Mouse (Mus musculus) kidney, adult 11 months (tissue): ENCODE measurements around the gene Gm42715.
"Not testable (repeated sequence)": the region's sequence is repeated elsewhere in the genome, so short reads cannot be mapped to it uniquely, and the experiment has no call there.

ENCODE experiments used
- DNase-seq: peaks from one replicate; pipeline ENCODE4 v3.0.0; 2022

The Gm42715 gene

DNA sequence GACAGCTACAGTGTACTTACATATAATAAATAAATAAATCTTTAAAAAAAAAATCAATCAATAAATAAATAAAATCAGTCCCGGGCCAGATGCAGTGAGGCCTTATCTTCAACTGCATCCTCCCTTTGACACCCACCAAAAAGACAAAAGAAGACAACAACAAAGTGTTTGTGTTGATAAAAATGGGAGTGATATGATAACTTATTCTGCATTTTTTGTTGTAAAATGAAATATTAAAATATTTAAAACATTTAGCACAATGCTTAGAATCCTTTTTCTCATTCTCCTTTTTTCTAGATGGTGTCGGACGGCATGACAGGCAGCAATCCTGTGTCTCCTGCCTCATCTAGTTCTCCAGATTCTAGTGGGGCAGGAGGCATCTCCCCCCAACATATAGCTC is at the start of gene Gm42715:
Gene Gm42715 (plus strand): TSS at position 301 of the 400 bp plus-strand sequence.
- no peak for DNase-seq

DNA sequence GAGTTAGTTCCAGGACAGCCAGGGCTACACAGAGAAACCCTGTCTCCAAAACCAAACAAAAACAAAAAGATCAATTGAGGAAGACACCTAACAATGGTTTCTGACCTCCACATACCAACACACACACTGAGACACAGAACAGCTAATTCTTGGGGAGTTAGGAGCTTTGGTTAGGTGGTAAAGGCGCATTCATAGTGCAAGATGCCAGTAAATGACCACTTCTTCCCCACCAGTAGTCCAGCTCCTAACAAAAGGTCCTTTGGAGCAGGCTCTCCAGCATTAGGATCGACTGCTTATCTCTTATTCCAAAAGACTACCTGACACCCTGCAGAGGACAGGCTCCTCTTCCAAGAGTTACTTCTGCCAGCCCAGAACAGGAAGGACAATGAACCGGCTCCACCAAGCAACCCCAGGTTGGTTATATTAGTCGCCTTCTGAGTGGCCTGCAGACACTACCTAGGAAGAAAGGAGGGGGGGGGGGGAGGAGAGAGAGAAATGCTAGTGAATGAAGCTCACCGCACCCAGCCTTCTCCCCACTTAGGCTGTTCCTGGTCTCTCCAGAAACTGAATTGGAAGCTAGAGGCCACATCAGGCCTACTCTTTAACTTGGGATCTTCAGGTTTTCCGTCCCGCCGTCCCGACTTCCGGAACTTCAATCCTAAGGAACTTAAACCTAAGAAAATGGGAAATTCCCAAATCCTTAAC is 49.2 kb upstream of the Gm42715 start:
- no peak for DNase-seq

DNA sequence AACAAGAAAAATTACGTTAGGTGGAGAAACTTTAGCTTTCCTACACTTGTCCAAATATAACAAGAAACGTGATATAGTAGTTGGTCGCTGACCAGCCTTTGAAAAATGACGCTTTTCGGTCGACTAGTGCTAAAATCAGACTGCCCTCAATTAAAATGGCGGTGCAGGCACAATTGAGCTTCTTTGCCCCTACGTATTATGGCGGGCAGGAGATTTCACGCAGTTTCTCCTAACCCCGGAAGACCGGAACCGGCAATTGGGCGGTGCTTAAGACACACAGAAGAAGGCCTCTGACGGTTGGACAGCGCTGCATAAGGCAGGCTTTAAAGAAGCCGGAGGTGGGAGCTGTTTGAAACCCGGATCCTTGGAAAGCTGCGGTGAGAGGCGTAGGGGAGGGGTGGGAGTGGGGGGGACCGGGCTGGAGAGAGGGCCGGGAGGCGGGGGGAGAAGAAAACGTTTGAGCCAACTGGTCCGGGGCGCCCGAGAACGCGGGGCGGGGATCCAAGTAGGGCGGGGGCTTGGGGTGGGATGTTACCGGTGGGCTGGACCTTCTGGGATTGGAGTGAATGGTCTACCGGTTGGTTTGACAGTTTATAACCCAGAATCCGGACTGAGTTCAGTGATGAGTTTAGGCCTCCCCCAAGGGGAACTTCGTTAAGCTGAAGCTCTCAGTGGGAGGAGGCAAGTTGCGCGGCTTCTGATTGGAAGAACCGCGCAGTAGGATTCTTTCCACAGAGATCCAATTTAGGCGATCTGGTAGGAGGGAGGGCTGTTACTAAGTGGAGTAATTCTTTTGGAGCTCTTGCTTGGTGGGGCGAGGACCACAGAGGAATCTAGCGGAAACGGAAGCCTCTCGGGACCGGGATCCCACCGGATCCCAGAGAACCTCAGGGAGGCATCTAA is 48.4 kb upstream of the Gm42715 start:
- peak; percentile 97 for DNase-seq

DNA sequence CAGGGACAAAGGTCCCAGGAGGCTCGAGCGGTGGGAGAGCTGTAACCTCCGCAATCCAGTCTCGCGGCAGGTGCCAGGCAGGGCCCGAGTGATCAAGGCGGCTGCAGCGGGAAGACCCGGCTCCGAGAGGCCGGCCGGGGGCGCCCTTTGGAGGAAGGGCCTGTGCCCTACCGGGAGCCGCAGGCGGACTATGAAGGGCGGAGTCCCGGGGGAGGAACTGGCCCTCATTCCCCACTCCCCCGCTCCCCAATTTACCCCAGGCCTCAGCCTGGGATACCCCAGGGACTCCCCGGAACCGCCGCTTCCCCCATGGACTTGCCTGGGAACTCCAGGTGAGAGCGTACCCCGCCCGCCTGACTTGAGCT is 47.8 kb upstream of the Gm42715 start:
- no peak for DNase-seq

DNA sequence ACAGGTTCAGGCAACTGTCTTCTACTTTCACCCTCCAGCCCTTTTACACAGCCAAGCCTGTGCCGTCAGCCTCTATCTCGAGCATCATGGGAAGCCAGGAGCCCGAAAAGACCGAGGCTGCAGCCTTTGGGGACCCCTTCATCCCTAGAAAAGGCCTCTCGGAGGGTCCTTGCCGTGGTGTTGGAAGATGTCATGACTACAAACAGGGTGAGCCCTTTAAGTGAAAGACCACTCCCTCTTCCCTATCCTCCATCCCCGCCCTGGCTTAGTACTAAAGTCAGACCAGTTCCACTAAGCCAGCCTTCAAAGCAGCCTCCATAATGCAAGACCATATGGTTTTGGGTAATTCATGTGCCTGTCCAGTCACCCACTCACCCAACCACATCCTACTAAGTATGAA is 47.3 kb upstream of the Gm42715 start:
- DNase-seq = no peak

DNA sequence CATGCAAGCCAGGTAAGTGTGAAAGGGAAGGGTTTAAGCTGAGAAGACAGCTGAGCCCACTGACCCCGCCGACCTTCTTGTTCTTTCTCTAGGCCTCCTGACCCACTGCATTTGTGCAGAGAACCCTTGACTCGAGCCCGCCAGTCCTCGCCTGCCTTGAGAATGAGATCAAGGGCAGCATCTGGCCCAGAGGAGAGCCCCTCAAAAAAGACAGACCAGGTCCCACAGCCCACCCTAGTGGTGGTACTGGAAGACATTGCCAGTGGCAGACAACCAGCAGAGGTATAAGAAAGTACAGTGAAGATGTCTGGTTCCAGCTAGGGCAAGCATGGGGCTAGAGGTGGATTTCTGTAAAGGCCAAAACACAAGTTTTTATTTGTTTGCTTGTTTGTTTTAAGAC is 45.7 kb upstream of the Gm42715 start:
- no peak for DNase-seq

DNA sequence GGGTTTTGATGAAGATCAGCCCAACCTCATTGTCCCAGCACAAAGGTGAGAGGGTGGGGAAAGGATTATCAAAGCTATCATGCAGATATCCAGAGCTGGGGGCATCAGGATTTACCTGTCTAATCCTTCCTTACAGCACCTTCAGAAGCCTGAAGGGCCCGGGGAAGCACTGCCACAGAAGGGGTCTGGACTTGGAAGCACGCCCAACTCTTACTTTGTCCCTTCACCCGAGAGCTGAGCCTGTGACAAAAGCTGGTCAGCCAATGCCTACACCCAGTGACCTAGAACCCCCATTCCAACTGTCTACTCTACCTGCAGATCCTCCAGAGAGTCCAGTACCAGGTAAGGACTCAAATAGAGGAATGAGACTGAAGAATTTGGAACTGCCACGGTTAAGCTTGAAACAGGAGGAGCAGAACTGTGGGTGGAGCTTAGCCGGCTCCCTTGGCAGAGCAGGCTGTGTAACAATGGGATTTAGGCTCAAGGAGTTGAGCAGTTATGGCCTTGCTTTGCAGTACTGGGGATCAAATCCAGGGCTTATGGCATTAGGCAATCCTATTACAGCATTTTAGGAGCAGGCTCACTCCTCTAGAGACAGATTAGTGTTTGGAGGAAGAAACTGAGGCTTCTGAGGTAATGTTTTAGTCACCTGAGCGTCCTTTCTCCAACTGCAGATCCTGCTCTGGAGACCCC is 44.9 kb upstream of the Gm42715 start:
- DNase-seq = no peak

DNA sequence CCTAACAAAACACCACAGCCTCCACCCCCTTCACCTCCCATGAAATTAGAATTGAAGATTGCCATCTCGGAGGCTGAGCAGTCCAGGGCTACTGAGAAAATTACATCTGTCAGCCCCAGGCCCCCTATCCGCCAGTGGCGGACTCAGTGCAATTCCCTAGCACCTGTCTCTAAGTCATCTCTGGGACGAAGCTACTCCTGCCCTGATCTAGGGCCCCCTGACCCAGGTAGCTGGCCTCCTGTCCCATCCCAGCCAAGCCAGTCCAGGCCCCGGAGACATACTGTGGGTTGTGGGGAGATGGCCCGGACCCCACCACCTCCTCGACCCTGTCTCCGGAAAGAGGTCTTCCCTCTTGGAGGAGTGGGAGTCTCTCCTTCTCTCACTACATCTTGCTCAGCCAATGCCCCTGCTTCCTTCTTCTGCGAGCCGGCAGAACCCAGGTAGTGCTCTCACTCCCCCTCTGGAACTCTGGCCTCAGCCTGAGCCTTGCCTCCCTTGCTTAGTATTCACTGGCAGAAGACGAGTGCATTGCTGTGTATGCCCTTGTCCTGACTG is 44.1 kb upstream of the Gm42715 start:
- DNase-seq = no peak

DNA sequence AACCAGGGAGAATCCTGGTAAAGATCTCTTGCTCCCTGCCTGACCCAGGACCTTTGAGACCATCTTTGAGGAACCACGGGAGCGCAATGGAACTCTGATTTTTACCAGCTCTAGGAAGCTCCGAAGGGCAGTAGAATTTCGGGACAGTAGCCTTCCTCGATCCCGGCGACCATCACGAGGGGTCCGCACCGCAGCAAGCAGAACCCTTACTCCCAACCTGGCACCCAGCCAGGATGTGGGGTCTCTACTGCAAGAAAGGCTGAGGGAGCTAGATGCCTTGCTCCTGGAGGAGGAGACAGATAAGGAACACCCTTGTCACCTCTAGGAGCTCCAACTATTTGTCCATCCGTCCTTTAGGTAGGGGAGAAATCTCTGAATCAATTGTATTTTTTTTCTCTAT is 43.0 kb upstream of the Gm42715 start:
- DNase-seq = peak; percentile 37

DNA sequence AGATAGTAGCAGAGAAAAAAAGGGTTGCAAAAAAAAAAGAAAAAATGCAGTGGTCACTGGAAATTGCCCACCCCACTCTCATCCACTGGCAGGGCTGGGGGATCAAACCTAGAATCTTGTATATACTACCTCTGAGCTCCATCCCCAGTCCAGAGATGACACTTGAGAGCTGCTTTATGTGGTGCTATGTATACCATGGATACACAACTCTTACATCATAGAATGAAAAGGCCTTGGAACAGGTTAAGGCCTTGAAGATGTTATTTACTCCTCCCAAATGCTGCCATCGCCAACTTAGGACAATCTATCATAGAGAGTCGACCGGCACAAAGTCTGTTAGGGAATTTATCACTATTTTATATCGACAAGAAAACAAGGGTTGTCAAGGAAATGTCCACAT is 42.5 kb upstream of the Gm42715 start:
- DNase-seq = no peak

DNA sequence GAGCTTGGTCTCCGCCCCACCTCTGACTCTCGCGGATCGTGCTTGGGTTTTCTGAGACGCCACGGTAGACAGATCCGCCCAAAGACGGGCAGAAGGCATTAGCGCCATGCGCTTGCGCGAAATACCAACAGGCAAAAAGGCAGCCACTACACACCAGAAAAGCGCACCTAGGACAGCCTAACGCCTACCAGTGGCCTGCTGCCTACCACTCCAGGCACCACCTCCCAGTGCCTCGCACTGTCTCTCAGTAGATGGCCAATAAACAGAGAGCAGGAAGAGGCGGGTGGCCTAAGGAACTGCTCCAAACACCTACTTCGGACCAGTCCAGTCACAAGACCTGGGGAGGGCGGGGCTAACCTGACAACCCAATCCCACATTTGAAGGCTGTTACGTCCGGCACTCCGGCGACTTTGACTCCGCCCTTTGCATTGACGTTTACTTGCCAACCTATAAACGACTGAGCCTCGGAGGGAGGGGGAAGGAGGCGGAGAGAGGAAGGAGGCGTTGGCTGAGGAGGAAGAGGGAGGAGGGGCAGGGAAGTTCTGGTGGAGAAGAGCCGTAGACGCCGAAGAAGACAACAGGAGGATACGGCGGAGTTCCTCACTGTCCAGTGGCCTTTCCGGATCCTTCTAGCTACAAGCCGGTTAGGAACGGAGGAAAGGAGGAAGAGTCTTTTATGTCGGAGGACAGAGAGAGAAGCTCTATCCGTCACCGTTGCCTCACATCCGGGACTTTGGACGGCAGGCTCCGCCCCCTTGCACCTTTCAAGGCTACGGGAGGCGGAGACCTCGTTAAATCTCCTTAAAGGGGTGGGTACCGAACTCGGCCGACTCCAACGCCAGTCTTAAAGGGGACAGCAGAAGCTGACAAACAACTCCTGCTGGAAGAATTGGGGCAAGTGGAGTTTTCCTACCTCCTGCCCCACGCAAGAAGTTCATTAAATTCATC is 41.4 kb upstream of the Gm42715 start:
- DNase-seq = peak; percentile 100

DNA sequence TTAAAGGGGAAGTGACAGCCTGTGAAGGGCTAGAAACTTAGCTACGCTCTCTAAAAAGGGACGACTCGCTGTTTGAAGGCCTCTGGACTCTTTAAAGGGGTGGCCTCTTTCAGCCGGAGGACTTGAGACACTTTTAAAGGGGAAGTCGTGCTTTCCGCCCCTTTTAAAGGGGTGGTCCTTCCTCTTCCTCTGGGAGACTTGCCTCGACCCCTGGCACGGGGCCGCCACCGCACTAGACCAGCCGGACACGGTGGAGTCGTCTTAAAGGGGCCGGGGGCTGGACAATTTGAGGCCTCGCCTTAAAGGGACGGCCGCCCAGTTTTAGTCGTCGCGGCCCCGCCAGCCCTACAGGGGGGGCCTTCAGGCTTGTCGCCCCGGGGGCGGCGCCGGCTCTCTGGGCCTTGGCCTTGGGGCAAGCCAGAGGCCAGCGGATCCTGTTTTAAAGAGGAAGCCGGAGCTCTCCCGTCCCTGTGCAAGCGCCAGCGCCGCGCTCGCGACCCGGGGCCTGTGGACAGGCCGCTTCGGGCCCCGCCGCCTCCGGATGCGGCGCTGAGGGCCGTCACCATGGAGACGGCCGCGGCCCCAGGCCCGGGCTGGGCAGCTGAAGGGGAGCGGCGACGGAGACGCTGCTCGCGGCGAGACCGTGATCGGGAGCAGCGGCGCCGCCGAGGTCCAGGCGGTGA is 40.6 kb upstream of the Gm42715 start, which contains the start of gene Fbrs:
Gene Fbrs (plus strand): TSS at position 565 of the 683 bp plus-strand sequence.
- DNase-seq = peak; percentile 98

DNA sequence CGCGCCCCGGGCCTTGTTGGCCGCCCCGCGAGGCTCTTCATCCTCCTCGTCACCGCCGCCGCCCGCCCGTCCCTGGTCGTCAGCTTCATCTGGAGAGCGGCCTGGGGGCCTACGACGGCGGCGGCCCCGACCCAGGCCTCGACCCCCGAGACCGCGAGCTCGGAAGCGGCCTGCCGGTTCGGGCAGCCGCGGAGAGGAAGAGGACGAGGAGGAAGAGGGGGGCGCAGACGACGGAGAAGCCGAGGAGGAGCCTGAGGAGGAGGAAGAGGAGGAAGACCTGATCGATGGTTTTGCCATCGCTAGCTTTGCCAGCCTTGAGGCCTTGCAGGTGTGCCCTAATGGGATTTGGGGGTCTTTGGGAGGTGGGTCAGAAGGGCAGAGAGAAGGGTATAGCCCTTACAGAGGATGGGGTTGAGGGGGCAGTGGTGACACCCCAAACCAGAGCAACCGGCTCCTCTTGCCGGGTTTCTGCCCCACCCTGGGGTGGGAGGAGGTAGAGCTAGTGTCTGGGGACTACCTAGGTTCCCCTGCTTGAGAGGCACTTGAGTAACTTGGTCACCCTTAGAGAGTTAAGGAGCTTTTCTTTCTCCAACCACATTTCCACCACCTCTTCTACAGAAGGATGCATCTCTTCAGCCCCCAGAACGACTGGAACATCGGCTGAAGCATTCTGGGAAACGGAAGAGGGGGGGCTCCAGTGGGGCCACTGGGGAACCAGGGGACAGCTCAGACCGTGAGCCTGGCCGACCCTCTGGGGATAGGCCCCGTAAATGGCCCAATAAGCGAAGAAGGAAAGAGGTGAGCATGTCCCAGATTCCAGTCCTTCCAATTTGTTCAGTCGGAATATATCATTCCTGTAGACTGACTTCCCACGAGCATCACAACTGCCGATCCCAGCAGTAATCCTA is 39.8 kb upstream of the Gm42715 start:
- DNase-seq = no peak

DNA sequence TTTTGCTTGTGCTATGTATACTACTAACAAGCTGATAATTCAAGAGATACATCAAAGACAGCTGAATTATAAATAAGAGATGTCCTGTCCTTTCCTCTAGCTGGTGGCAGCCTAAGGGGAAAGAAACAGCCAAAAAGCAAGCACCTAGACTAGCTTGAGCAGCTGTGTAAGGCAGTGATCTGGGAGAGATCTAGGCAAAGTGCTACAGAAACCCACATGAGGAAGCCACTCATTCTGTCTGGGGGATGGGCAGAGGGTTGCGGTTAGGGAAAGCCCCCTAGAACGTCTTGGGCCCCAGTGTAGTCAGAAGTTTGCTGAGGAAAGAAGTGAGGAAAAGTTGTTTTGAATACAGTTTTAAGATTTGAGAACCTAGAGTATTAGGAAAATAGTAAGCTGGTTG is 39.1 kb upstream of the Gm42715 start:
- DNase-seq = no peak

DNA sequence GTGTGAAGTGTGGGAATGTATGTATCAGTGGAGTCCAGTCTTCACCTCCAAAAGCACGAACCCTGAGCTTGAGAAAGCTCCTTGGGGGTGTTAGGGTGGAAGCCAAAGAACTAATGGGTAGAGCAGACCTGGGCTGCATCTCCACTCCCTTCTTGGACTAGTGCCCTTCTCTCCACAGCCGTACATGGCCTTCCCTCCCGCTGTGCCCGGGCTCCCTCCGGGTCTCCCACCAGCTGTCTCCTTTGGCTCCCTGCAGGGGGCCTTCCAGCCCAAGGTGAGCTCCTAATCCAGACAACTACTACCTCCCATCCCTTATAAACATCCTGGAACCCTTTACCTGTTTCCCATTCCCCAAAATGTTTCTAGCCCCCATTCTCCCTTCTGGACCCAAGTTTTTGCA is 34.0 kb upstream of the Gm42715 start:
- no peak for DNase-seq

DNA sequence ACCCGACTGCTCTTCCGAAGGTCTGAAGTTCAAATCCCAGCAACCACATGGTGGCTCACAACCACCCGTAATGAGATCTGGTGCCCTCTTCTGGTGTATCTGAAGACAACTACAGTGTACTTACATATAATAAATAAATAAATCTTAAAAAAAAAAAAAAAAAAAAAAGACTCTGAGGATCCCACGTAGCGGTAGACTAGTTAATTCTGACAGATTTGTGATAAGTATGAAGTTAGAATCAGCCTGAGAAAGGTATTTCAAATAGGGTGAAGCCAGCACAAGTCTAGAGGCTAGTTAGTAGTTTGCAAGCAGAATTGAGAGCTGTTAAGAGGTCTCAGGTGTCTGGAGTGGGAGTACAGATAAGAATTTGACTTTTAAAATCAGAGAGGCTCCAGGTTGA is 31.0 kb upstream of the Gm42715 start:
- not testable (repeated sequence) for DNase-seq

DNA sequence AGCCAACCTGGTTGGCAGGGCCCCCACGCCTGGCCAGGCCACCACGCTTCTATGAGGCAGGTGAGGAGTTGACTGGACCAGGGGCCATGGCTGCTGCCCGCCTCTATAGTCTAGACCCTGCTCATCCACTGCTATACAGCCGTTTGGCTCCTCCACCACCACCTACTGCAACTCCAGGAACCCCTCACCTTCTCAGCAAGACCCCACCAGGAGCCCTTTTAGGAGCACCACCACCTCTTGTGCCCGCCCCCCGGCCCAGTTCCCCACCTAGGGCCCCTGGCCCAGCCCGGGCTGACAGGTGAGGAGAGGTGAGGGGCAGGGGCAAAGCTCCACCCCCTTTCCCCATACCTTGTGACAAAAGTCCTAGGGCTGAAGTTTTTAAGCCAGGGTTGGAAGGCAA is 29.4 kb upstream of the Gm42715 start:
- DNase-seq = no peak

DNA sequence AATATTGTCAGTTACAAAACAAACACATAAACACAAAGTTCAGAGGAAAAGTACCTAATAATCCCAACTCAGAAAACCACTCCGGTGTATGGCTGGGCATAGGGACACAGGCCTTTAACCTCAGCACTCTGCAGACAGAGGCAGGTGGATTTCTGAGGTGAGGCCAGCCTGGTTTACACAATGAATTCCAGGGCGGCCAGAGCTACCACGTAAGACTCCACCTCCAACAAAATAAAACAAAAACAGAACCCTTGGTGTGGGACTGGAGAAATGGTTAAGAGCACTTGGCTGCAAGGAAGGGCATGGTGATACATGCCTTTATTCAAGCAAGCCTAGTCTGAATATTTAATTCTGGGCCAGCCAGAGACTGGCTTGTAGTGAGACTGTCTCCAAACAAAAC is 27.5 kb upstream of the Gm42715 start:
- no peak for DNase-seq

DNA sequence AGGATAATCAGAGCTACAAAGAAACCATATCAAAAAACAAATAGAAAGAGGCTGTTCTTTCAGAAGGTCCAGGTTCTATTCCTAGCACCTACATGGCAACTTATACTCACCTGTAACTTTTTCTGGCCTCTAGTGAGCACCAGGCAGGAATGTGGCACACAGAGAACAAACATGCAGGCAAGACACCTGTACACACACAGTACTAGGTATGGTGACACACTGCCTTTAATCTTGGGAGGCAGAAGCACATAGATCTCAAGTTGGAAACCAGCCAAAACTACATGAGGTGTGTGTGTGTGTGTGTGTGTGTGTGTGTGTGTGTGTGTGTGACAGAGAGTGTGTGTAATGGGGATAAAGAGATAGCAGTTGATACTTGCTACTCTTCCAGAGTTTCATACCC is 24.7 kb upstream of the Gm42715 start:
- no peak for DNase-seq

DNA sequence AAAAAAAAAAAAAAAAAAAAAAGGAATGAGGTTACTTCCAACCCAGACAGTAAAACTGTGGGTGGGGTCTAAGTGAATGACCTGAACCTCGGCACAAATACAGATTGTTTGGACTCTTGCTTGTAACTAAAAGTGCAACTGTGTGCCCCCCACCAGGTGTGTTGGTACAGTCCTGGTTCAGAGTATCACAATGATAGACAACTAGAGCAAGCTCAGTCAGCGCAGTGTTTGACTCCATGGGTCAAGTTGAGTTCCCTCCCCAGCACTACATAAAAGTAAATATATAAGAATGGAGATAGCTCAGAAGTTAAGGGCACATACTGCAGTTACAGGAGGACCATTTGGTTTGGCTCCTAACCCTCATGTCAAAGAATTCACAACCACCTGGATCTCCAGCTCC is 22.0 kb upstream of the Gm42715 start:
- no peak for DNase-seq
